Mouse (Mus musculus) urinary bladder, postnatal 4 days (tissue): ENCODE results near the gene Tep1.
"Not testable (repeated sequence)": the region's sequence is repeated elsewhere in the genome, so short reads cannot be mapped to it uniquely, and the experiment has no call there.

Experiments
- DNase-seq, 2 experiments: peaks; one replicate each; pipeline ENCODE4 v3.0.0; 2021 to 2022; ENCODE audit warnings: low spot score in 2 of 2

Tep1 gene

DNA sequence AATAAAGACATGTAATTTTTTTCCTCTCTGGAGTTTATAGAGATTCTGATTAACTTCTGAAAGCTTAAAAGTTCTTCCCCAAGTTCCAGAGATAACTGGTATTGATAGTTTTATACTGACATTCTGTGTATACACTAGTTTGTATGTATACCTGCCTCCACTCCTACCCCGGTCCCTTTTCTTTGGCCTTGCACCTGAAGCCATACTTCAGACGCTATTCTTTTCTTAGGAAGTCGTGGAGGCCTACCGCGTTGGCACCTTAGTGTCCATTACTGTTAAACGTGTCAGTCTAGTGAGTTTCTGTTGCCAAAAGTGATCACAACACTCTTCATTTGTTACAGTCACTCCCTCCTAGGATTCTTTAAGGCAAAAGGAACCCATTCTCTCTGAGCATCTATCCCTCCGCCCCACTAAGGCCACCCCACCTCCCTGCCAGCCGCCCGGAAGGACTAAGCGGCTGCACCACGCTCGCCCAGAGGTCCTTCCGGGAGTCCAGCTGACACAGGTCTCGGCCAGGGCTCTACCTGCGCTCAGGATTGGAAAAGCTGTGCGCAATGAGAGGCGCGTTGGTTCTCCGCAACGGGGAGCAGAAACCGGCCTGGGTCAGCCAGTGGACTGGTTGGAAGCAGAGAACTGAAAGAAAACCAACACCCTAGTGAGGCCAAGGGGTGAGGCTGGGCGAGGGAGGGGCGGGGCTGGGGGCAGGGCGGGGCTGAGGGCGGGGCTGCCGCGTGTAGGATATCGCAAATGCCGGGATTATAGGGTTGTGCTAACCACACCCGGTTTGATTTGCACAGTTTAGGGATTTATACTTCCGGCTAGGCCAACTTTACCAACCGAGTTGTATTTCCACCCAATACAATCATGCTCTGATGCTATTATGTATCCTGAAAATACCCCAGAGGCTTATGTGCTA, at the start of gene Tep1:
Gene Tep1, minus strand, starts transcription at position 672 of the 916 bp plus-strand sequence.
- DNase-seq = peak; percentile 74 to 76

DNA sequence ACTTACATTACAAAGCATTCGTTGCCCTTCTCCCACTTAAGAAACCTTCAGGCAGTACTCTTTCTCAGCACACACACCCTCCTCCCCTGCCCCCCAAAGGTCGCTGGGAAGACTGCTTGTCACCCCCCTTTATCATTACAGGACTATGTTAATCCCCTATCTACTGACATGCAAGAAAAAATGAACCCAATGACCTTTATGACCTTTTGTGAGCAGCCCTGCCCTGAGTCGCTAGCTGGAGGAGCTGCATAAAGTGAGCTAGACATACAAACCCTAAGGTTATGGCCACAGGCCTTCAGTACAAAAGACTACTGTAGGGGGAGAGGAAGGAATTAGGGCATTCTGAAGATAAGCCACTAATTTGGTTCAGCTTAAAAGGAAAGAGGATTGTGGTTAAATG, 41.0 kb upstream of the Tep1 start:
- DNase-seq = no peak

DNA sequence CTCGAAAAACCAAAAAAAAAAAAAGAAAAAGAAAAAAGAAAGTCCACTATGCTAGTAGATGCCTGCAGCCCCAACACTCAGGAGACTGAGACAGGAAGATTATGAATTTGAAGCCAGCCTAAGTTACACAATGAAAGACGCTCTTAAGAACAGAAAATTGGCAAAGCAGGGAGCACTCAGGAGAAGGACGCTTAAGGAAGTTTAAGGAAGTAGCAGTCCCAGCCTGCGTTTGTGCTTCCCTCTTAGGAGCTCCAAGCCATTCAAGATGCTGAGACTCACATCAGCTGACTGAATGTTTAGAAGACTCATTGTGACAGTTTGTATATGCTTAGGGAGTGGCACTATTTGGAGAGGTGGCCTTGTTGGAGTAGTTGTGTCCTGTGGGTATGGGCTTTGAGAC, 37.8 kb upstream of the Tep1 start:
- DNase-seq = no peak

DNA sequence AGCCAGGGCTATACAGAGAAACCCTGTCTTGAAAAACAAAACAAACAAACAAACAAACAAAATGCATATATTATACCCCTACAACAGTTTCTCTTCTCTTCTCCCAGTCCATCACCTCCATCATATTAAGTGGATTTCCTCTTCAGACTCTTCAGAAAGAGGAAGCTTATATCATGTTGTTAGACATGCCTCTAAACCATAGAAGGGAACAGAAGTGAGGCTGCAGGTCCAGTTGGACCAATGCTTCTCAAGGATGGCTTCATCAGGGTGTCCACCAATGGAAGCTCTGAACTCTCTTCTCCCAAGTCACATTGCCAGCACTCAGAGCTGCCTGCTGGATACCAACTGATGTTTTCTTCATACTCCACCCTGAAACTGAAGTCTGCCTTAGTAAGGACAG, 35.0 kb upstream of the Tep1 start:
- DNase-seq = not testable (repeated sequence)

DNA sequence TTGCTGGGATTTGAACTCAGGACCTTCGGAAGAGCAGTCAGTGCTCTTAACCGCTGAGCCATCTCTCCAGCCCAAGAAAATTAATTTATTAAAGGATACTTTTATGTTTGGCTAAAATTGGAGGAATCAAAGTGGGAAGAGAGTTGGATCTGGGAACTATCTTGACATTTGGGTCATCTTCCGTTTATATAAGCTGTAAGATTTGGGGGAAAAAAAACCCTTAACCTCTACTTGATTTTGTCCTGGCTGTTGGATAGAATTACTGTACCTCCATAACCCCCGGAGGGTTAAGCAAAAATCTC, 34.4 kb upstream of the Tep1 start:
- no peak for DNase-seq

DNA sequence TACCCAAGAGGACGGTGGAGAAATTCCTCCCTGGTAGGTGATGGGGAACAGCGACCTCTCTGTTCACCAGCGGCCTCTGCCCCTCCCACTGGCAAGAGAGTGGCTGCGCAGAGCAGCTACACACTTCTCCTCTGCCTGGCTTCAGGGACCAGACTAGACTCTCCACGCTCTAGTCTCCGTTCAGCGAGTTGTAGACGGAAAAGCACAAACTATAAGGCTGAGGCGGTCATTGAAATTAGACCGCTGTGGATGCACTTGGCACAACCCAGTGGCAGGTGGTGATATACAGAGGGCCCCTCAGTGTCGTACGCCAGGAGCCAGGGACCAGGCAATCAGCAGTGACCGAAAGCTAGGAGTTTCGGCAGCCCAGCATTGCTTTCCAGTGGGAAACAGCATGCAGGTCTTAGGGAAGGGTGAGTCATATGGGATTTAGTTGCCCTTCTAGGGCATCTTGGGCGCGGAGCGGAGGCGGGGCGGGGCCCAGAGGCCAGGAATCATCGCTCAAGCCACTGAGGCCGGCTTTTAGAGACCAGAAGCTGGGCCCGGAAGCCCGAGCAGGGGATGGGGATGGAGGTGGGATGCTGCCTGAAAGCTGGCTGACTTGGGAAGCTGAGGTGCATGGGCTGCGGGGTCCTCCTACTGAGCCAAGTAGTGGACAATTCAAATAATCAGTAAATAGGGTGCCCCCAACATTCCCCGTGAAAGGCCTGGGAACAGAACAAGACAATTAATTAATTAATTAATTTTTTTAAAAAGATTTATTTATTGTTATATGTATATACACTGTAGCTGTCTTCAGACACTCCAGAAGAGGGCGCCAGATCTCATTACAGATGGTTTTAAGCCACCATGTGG, 33.8 kb upstream of the Tep1 start:
- no peak for DNase-seq

DNA sequence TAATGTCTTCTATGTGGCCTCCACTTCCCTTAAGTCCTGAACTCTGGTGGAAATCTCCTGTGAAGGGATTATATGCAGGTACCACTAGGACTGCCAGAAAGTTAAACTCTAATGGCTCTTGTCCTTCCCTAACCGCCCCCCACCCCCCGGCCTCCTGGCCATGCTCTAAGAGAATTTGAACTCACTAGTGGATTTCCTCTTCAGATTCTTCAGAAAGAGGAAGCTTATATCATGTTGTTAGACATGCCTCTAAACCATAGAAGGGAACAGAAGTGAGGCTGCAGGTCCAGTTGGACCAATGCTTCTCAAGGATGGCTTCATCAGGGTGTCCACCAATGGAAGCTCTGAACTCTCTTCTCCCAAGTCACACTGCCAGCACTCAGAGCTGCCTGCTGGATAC, 27.6 kb upstream of the Tep1 start:
- DNase-seq = not testable (repeated sequence)

DNA sequence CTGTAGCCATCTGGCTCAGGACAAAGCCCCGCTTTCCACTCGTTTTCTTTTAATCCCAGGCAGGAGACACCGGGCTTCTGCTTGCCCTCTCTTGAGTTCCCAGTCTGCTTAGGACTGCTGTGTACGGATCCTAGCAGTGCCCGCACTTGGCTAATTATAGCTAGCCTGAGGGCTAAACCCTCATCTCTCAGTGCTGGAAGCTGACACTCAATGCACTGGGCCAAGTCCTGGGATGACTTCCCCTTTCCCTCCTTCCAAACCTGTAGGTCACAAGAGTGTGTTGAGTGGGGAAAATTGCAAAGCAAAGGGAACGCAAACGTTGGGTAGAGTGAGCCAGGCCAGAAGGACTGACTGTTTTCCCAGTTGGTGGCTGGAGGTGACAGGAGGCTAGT, 27.0 kb upstream of the Tep1 start, which contains the start of gene Klhl33:
Gene Klhl33, minus strand, starts transcription at position 134 of the 392 bp plus-strand sequence.
- DNase-seq = no peak

DNA sequence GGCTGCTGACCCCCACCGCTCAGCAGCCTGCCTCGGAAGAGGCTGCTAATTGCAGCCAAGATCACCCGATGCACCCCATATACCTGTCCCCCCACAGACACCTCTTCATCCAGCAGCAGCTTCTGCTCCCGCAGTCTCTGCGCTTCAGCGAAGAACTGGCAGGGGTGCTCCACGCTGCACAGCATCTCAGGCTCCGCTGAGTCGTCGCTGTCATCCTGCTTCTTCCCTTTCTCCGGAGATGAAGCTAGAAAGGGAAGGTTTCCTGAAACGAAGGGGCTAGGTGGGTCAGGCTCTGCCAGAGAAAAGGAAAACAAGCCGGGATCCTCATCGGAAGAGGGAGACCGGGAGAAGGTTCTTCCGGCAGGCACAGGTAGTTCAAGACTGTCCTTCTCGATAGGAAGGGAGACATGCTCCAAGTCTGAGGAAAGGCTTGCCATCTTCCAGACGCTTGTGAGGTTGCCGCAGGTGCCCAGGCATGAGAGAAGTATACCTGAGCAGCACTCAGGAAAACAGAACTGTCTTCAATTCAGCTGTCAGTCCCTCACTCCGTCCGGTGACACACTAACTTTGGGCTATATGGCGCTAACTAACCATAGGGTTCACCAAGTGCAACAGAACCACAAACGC, 26.5 kb upstream of the Tep1 start:
- no peak for DNase-seq

DNA sequence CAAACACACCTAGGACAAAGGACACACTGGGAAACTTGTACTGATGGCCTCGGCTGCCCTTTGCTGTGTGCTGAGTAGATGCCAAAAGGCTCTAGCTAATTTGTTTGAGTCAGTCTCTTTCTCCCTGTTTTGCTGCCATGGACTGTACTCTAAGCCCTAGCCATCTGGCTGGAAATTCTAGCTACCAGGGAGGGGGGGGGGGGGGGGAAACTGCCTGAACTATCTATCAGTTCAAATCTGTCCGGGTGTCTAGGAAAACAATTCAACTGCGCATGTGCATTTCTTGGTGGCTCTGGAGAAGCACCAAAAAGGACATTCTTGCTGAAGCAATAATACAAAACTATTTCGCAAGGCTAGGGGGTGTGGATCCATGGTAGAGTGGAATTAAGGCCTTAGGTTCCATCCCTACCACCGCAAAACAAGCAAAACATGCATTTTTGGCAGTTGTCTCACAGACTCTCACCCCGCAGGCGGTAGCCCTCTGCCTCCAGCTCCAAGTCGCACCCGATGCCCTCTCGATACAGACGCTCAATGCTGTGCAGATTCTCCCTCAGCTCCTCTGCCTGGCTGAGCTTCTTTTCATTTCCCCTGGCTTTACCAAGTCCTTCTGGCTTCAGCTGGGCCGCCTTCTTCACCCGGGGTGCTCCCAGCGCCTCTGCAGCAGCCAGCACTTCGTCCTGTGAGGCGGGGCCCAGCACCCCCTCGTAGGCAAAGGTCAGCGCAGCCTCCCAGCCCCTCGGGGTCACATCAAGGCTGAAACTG, 25.8 kb upstream of the Tep1 start:
- peak in 1 of 2 experiments; percentile 31 for DNase-seq

DNA sequence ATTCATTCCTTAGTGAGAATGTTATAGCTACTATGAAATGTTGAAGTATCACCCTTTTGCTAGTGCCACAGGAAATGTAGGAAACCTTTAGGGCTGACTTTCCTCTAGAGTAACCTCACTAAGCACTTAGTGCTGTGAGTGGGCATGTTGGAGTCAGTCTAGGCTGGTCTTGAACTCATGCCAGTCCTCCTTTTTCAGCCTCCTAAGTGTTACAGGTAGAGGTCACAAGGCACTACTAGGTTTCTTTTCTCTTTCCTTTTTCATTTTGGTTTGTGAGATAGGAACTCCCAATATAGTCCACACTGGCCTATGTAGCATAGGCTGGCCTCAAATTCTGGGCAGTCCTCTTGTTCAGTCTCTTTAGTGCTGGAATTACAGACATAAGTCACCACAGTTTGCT, 25.0 kb upstream of the Tep1 start:
- DNase-seq = no peak

DNA sequence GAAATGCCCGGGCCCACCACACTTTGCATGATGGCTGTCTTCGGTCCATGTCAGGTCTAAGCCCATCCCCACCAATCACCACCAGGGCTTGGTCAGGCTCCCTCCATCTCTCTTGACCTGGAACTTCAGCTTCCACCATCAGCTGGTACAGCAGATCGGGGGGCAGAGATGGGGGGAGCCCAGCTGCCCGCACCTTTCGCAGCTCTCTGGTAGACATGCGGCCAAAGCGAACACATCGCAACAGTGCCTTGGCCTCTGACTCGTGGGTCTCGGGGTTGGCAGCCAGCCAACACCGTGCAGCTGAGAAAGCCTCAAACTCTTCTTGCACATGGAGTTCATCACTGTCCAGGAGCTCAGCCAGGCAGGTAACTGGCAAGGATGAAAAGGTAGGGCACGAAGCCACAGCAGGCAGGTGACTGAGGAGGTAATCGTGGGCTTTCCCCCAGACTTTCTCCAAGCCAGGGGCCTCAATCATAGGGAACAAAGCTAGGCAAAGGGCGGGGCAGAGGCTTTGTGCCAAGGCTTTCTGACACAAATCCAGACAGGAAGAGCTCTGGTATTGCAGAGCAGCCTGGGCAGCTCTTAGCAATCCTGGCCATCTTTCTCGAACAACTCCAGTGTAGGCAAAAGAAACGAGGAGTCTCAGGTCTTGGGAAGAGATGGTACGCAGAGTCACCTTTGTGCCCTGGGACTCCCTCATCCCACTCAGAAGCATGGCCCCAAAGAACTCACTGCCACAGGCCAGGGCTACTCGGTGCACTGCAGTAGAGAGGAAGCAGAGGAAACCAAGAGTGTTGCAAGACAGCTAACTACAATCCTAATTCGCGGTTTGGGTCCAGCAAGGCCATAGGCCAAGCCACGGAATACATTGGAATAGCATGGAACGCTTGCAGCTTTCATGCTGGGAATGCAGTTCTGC, 22.4 kb upstream of the Tep1 start:
- no peak for DNase-seq

DNA sequence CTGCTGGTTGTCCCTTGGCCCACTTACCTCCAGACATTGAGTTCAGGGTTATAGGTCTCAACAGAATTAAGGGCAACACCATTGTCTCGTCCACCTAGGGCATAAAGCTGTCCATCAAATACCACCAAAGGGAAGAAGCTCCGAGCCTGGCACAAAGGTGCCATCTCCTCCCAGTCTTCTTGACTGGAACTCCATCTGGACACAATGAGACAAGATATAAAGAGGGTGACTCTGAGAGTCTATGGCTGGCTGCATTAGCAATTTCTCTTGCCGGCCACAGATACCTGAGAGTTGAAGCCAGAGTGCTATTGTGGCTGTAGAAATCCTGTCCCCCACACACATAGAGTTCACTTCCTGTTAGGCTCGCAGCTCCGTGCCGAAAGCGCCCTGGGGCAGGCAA, 21.7 kb upstream of the Tep1 start:
- no peak for DNase-seq

DNA sequence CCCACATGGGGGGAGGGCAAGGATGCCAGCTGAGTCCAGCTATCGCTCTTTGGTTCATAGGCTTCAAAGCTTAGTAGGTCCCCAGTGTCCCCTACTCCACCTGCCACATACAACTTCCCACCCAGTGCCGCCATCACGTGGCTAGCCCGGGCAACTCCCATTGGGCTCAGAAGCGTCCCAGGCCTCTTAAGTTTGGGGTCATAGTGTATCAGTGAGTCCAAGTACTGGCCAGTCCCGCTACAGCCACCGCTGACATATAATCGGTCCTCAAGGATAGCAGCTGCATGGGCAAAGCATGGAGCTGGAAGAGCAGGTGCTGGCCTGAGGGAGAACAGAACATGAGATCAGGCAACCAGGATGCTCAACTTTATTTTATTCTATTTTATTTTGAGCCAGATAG, 21.3 kb upstream of the Tep1 start:
- no peak for DNase-seq

DNA sequence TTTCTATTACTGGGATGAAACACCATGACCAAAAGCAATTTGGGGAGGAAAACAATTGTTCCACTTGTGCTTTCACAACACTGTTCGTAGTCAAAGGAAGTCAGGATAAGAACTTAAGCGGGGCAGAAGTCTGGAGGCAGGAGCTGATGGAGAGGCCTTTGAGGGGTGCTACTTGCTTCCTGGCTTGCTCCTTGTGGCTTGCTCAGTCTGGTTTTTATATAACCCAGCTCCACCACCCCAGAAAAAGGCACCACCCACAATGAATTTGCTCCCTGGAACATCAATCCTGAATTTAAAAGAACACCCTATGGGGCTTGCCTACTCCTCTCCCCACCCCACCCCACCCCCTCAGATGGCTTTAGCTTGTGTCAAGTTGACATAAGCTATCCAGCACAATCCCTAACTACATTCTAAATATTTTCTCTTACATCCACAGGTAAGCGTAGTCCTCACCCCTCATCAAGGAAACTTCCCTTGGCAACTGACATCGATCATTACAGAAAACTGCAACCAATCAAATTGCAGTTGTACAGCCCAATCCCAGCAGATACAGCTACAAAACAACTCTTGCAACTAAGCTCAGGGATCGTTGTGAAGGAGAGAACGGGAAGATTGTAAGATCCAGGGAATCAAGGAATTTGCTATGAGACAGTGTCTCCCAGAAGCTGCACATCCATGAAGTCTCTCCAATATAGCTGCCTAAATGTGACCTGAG, 6.0 kb upstream of the Tep1 start:
- no peak for DNase-seq

DNA sequence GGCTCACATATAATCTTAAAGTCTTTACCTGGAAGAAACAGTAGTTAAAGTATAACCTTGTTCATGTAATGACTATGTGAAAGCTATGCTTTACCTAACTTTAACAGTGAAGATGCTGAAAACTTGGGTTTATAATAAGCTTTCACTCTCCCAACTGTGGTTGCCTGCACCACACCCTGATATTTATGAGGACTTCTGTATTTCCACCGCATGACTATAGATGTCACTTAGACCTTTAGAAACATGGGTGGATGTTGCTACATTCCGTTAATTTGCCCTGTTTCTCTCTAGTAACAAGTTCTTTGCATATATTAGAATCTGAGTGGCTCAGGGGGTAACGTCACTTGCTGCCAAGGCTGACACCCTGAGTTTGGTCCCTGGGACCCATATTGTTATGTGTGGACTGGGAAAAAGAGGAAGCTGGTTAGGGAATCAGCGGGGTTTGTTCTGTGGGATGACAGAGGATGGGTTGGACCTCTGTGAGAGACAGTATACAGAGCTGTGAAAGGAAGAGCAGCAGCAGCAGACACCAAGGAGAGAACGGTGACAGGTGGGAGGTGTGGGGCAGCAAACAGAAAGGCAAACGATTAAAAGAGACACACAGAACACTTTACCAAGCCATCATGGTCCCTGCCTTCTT, 5.4 kb upstream of the Tep1 start:
- DNase-seq = no peak

DNA sequence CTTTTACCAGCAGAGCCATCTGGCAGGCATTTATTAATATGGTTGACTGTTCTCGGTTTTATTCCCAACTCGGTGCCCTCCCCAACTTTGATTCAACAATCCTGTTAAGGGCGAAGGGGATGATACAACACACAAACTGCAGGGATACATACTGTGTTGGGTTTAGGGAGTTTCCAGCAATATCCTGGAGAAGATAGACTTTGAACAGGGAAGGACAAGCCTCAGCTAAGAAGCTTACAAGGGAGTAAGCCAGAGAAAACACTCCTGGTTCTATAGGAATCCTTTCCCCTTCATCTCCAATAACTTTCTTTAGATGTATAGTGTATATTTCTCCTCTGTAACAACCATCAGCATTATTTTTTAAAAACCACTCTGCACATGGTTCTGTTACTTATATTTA, 4.8 kb upstream of the Tep1 start:
- DNase-seq = no peak

DNA sequence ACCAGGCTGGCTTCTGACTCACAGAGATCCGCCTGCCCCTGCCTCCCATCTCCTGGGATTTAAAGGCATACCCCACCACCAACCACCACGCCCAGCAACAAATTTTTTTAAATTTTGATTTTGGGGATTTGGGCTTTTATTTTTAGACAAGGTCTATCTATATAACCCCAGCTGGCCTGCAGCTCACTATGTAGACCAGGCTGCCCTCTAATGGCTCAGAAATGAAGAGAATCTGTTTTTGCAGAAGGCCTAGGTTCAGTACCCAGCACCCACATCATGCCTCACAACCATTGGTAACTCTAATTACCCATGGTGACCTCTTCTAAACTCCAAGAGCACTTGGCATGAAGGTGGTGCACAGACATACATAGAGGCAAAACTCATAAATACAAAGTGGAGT, 924 bp upstream of the Tep1 start:
- no peak for DNase-seq

DNA sequence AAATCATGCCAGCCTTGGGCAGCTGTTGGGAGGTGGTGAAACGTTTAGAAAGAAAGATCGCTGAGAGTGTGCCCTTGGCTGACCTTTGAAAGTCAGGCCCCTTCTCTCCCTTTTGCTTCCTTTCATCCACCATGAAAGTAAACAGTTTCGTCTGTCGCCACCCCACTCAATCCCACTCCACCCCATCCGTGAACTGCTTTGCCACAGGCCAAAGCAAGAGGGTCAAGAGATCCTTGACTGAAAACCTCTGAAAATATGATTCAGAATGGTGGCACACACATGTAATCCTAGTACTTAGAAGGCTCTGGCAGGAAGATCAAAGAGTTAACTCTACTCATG, 414 bp upstream of the Tep1 start:
- no peak for DNase-seq

DNA sequence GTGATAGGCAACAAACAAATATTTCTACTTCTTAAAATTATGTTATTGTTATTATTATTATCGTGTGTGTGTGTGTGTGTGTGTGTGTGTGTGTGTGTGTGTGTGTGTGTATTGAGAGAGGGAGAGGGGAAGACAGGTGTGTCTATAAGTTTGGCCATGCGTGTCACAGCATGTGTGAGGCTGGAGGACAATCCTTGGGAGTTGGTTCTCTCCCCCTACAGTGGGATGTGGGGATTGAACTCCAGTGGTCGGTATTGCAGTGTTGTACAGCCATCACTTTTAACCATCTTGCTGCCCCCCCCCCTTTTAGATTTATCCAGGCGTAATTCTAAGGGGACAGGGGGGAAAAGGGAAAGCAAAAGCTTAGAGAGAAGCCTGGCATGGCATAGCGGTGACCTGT, 1.7 kb downstream of the Tep1 start:
- DNase-seq = no peak
